Mouse (Mus musculus) midbrain, postnatal 0 days (tissue): ENCODE results near the gene Arhgap21. TPM values are rescaled to one million over a fixed set of nuclear protein-coding genes. Genes with fewer than 3 reads are reported as not detected.

ENCODE experiments used
- ATAC-seq: fragments of 200-750 bp; cut with Nextera tagmentation; 2 replicates; pipeline ENCODE4 v1.8.0; 2017; ENCODE audit warnings: moderate number of reproducible peaks, mild to moderate bottlenecking, moderate TSS enrichment, moderate library complexity; ENCODE audit not compliant: low FRiP score
- DNase-seq: peaks from one replicate; pipeline ENCODE4 v3.0.0-alpha.2; 2015; ENCODE audit warnings: low spot score
- H3K27ac ChIP-seq: fragments of 300-500 bp; sonication (generic); 2 replicates; pipeline ENCODE4 v1.5.1; 2014; ENCODE audit warnings: low read depth, mild to moderate bottlenecking, low read length, mixed read lengths
- H3K27me3 ChIP-seq: fragments of 300-500 bp; sonication (generic); 2 replicates; pipeline ENCODE4 v1.6.1; 2014; ENCODE audit warnings: low read length, control low read depth, mixed read lengths; ENCODE audit not compliant: insufficient read depth
- H3K36me3 ChIP-seq: fragments of 300-500 bp; sonication (generic); 2 replicates; pipeline ENCODE4 v1.6.1; 2014; ENCODE audit warnings: low read length, control low read depth, mixed read lengths; ENCODE audit not compliant: insufficient read depth
- H3K4me1 ChIP-seq: fragments of 300-500 bp; sonication (generic); 2 replicates; pipeline ENCODE4 v1.6.1; 2014; ENCODE audit warnings: mild to moderate bottlenecking, control low read depth, antibody characterized with exemption, low read length, mixed read lengths; ENCODE audit not compliant: insufficient read depth
- H3K4me2 ChIP-seq: fragments of 300-500 bp; sonication (generic); 2 replicates; pipeline ENCODE4 v1.6.1; 2014; ENCODE audit warnings: low read depth, mild to moderate bottlenecking, low read length, mixed read lengths; ENCODE audit not compliant: poor library complexity, severe bottlenecking
- H3K4me3 ChIP-seq: fragments of 300-500 bp; sonication (generic); 2 replicates; pipeline ENCODE4 v1.5.1; 2014; ENCODE audit warnings: low read depth, mild to moderate bottlenecking, low read length, moderate library complexity
- H3K9ac ChIP-seq: fragments of 300-500 bp; sonication (generic); replicated peaks from 2 replicates; pipeline ENCODE4 v1.6.1; 2014; ENCODE audit warnings: mild to moderate bottlenecking, low read length, moderate library complexity, mixed read lengths; ENCODE audit not compliant: poor library complexity, severe bottlenecking
- H3K9me3 ChIP-seq: fragments of 300-500 bp; sonication (generic); 2 replicates; pipeline ENCODE4 v1.6.1; 2016; ENCODE audit warnings: low read length, control low read depth
- CTCF ChIP-seq: IDR thresholded peaks from 2 replicates; pipeline ENCODE4 v1.5.1; 2016; ENCODE audit warnings: antibody characterized with exemption, mild to moderate bottlenecking
- WGBS: fragments of 180-500 bp; shearing (Covaris S2); extraction: QIAGEN DNeasy Blood & Tissue Kit; methylation state at CpG from one replicate; pipeline ENCODE4 v1.1.7; 2014; 5-methylcytosine and 5-hydroxymethylcytosine counted together
- polyA plus RNA-seq: library from polyadenylated mRNA; unstranded; fragments of >200 nt; fragmentation: Nextera tagmentation; extraction: Ambion mirVana; gene quantifications from 2 replicates; pipeline ENCODE4 v1.2.1, GENCODE M21; 2015
- total RNA-seq: library from RNA; depleted of rRNA; stranded (reverse); fragments of >200 nt; gene quantifications from 2 replicates; pipeline ENCODE4 v1.2.3, GENCODE M21; 2014; rRNA removed

The Arhgap21 gene
- total RNA-seq (81.8 and 108 TPM in 2 replicates), polyA plus RNA-seq (24.2 and 31.6 TPM in 2 replicates)

GRCm38 (mm10) chr2:20968441-20969200 is at the start of gene Arhgap21:
TSS of gene Arhgap21 (minus strand) at chr2:20968881.
- Histone ChIP-seq H3K27ac (peak within 1 kb of the TSS; percentile 100), H3K9ac (peak within 1 kb of the TSS; percentile 96), H3K27me3 (no peaks in the 10 kb centered on the region), H3K4me3 (peak within 1 kb of the TSS; percentile 93), H3K4me1 (peaks cover 6% of the 10 kb centered on the region), H3K4me2 (peak within 1 kb of the TSS; percentile 95), H3K36me3 (no peaks in the 10 kb centered on the region), H3K9me3 (no peaks in the 10 kb centered on the region)
- under 1% methylated on average over 30 of the region's 102 CpGs for WGBS
- ATAC-seq (peak; percentile 67), DNase-seq (peak; percentile 80)
- no peak for TF ChIP-seq CTCF

GRCm38 (mm10) chr2:21016589-21016988 is 47.9 kb upstream of the Arhgap21 start:
- Histone ChIP-seq H3K4me1 (no peaks in the 10 kb centered on the region), H3K27me3 (no peaks in the 10 kb centered on the region), H3K27ac (no peak overlapping the region), H3K4me2 (no peak overlapping the region), H3K9me3 (no peaks in the 10 kb centered on the region), H3K9ac (no peak overlapping the region), H3K36me3 (no peaks in the 10 kb centered on the region), H3K4me3 (no peak overlapping the region)
- DNase-seq (no peak), ATAC-seq (no peak)
- 88% methylated on average over 7 of the region's 7 CpGs for WGBS
- TF ChIP-seq CTCF = no peak

- WGBS = 11% methylated on average over 11 of the region's 11 CpGs
- peak; percentile 73 for DNase-seq
Observed at GRCm38 (mm10) chr2:21010806-21011397, 42.2 kb upstream of the Arhgap21 start.

GRCm38 (mm10) chr2:21010219-21010618 is 41.5 kb upstream of the Arhgap21 start:
- ATAC-seq = peak; percentile 90
- WGBS = 20% methylated on average over 9 of the region's 9 CpGs

More at GRCm38 (mm10) chr2:21010806-21011397, 42.2 kb upstream of the Arhgap21 start:
- Histone ChIP-seq H3K36me3 (no peaks in the 10 kb centered on the region), H3K27ac (peak overlapping the region; percentile 88), H3K9me3 (no peaks in the 10 kb centered on the region), H3K4me3 (no peak overlapping the region), H3K4me1 (0 out of 2 replicates have a peak, but pooled peaks cover 5% of the 10 kb centered on the region), H3K27me3 (no peaks in the 10 kb centered on the region), H3K4me2 (no peak overlapping the region), H3K9ac (0 out of 2 replicates have a peak overlapping the region, but pooled peaks have one; percentile 50)
- TF ChIP-seq CTCF = no peak
- ATAC-seq = peak; percentile 85

GRCm38 (mm10) chr2:21009258-21010140 is 40.8 kb upstream of the Arhgap21 start:
- TF ChIP-seq CTCF = peak; percentile 24; the same call in 1 of the 2 replicates
- Histone ChIP-seq H3K36me3 (no peaks in the 10 kb centered on the region), H3K4me2 (no peak overlapping the region)

More at GRCm38 (mm10) chr2:21010219-21010618, 41.5 kb upstream of the Arhgap21 start:
- H3K4me2 ChIP-seq = no peak overlapping the region
- H3K9ac ChIP-seq = no peak overlapping the region
- H3K27me3 ChIP-seq = no peaks in the 10 kb centered on the region
- H3K27ac ChIP-seq = peak overlapping the region; percentile 88
- H3K36me3 ChIP-seq = no peaks in the 10 kb centered on the region
- no peak overlapping the region for H3K4me3 ChIP-seq
- TF ChIP-seq CTCF = peak; percentile 36; the same call in 1 of the 2 replicates
- H3K4me1 ChIP-seq = 0 out of 2 replicates have a peak, but pooled peaks cover 5% of the 10 kb centered on the region
- peak; percentile 93 for DNase-seq
- H3K9me3 ChIP-seq = no peaks in the 10 kb centered on the region

More at GRCm38 (mm10) chr2:21009258-21010140, 40.8 kb upstream of the Arhgap21 start:
- Histone ChIP-seq H3K4me3 (no peak overlapping the region), H3K27me3 (no peaks in the 10 kb centered on the region), H3K27ac (peak overlapping the region; percentile 88), H3K9ac (no peak overlapping the region), H3K4me1 (0 out of 2 replicates have a peak, but pooled peaks cover 5% of the 10 kb centered on the region), H3K9me3 (no peaks in the 10 kb centered on the region)
- peak; percentile 57; the same call in 1 of the 2 replicates for ATAC-seq
- DNase-seq = peak; percentile 80
- WGBS = 16% methylated on average over 16 of the region's 16 CpGs
